Mouse (Mus musculus): ENCODE data around the gene Ddr2. TPM values are rescaled to one million over a fixed set of nuclear protein-coding genes. Genes with fewer than 3 reads are reported as not detected.

Ddr2 gene
- total and polyA plus RNA-seq, 3 experiments = 0.04 TPM; not detected in 2

GRCm38 (mm10) chr1:170065931-170066330 lies 44.6 kb downstream of the Ddr2 start:
- Histone ChIP-seq H3K79me2 (ENCODE audit: control insufficient read depth, insufficient read depth, low read length, poor library complexity) (no peaks in the 10 kb centered on the region), H3K4me3 (ENCODE audit: control insufficient read depth in 1 of 2, insufficient read depth in 1 of 2, low read depth in 2 of 2, low read length in 2 of 2) (no peak overlapping the region), H3K4me1 (ENCODE audit: control insufficient read depth in 1 of 2, insufficient read depth in 2 of 2, low read length in 2 of 2) (no peaks in the 10 kb centered on the region), H3K27me3 (ENCODE audit: control insufficient read depth in 1 of 2, insufficient read depth in 2 of 2, low read length in 2 of 2) (no peaks in the 10 kb centered on the region), H3K27ac (ENCODE audit: control insufficient read depth, low read depth, low read length) (no peak overlapping the region), H3K36me3 (ENCODE audit: control insufficient read depth in 1 of 2, insufficient read depth in 2 of 2, low read length in 2 of 2) (no peaks in the 10 kb centered on the region), H3K9ac (ENCODE audit: control insufficient read depth, low read depth, low read length, poor library complexity, severe bottlenecking) (no peak overlapping the region), H3K9me3 (replicated peaks; ENCODE audit: insufficient read depth, low read length) (no peaks in the 10 kb centered on the region)
- no peak for DNase-seq (ENCODE audit: low read depth, low spot score)
- TF ChIP-seq SIN3A (IDR thresholded peaks at IDR 0.05; ENCODE audit: low read length) (no peak), NRF1 (IDR thresholded peaks at IDR 0.05; ENCODE audit: insufficient read depth, low read depth, low read length, poor library complexity, severe bottlenecking) (no peak), ZC3H11A (IDR thresholded peaks at IDR 0.05; ENCODE audit: low read depth, low read length) (no peak), BHLHE40 (IDR thresholded peaks at IDR 0.05; ENCODE audit: borderline replicate concordance, low read depth, low read length) (no peak), ELF1 (IDR thresholded peaks at IDR 0.05; ENCODE audit: low read depth, low read length) (no peak), USF1 (IDR thresholded peaks at IDR 0.05; ENCODE audit: low read depth, low read length) (no peak), RAD21 (IDR thresholded peaks at IDR 0.05; ENCODE audit: low read depth, low read length) (no peak), TCF12 (IDR thresholded peaks at IDR 0.05; ENCODE audit: low read depth, low read length) (no peak), POLR2A (IDR thresholded peaks at IDR 0.05; ENCODE audit: control insufficient read depth in 1 of 2, insufficient read depth in 1 of 2, low read depth in 1 of 2, low read length in 2 of 2, poor library complexity in 1 of 2) (no peak), POLR2AphosphoS5 (IDR thresholded peaks at IDR 0.05; ENCODE audit: borderline replicate concordance, low read depth, low read length) (no peak)

GRCm38 (mm10) chr1:170065009-170065408 lies 45.6 kb downstream of the Ddr2 start:
- TF ChIP-seq RAD21 (IDR thresholded peaks at IDR 0.05; ENCODE audit: low read depth, low read length) (no peak), E2F4 (IDR thresholded peaks at IDR 0.05; ENCODE audit: borderline replicate concordance, low read depth, low read length) (no peak), RCOR1 (IDR thresholded peaks at IDR 0.05; ENCODE audit: low read depth, low read length) (no peak), USF1 (IDR thresholded peaks at IDR 0.05; ENCODE audit: low read depth, low read length) (no peak), SIN3A (IDR thresholded peaks at IDR 0.05; ENCODE audit: low read length) (no peak), NRF1 (IDR thresholded peaks at IDR 0.05; ENCODE audit: insufficient read depth, low read depth, low read length, poor library complexity, severe bottlenecking) (no peak), TCF12 (IDR thresholded peaks at IDR 0.05; ENCODE audit: low read depth, low read length) (no peak), ETS1 (IDR thresholded peaks at IDR 0.05; ENCODE audit: low read depth, low read length) (no peak), MAZ (IDR thresholded peaks at IDR 0.05; ENCODE audit: low read depth, low read length) (no peak), UBTF (IDR thresholded peaks at IDR 0.05; ENCODE audit: borderline replicate concordance, insufficient read depth, low read depth, low read length) (no peak), MYC (IDR thresholded peaks at IDR 0.05; ENCODE audit: low read depth, low read length) (no peak), GABPA (IDR thresholded peaks at IDR 0.05; ENCODE audit: low read depth, low read length) (no peak), ZC3H11A (IDR thresholded peaks at IDR 0.05; ENCODE audit: low read depth, low read length) (no peak), POLR2AphosphoS2 (IDR thresholded peaks at IDR 0.05; ENCODE audit: low read length) (no peak), MYB (IDR thresholded peaks at IDR 0.05; ENCODE audit: low read depth, low read length) (no peak), EP300 (IDR thresholded peaks at IDR 0.05; ENCODE audit: low read depth in 1 of 2, low read length in 2 of 2) (no peak), POLR2A (IDR thresholded peaks at IDR 0.05; ENCODE audit: control insufficient read depth in 1 of 2, insufficient read depth in 1 of 2, low read depth in 1 of 2, low read length in 2 of 2, poor library complexity in 1 of 2) (no peak), ELF1 (IDR thresholded peaks at IDR 0.05; ENCODE audit: low read depth, low read length) (no peak), POLR2AphosphoS5 (IDR thresholded peaks at IDR 0.05; ENCODE audit: borderline replicate concordance, low read depth, low read length) (no peak)

More at GRCm38 (mm10) chr1:170065009-170065408, 45.6 kb downstream of the Ddr2 start:
- Histone ChIP-seq H3K79me2 (ENCODE audit: control insufficient read depth, insufficient read depth, low read length, poor library complexity) (no peaks in the 10 kb centered on the region), H3K36me3 (ENCODE audit: control insufficient read depth in 1 of 2, insufficient read depth in 2 of 2, low read length in 2 of 2) (no peaks in the 10 kb centered on the region), H3K4me1 (ENCODE audit: control insufficient read depth in 1 of 2, insufficient read depth in 2 of 2, low read length in 2 of 2) (no peaks in the 10 kb centered on the region), H3K9ac (ENCODE audit: control insufficient read depth, low read depth, low read length, poor library complexity, severe bottlenecking) (no peak overlapping the region), H3K27ac (ENCODE audit: control insufficient read depth, low read depth, low read length) (no peak overlapping the region), H3K4me3 (ENCODE audit: control insufficient read depth in 1 of 2, insufficient read depth in 1 of 2, low read depth in 2 of 2, low read length in 2 of 2) (no peak overlapping the region), H3K9me3 (replicated peaks; ENCODE audit: insufficient read depth, low read length) (no peaks in the 10 kb centered on the region), H3K27me3 (ENCODE audit: control insufficient read depth in 1 of 2, insufficient read depth in 2 of 2, low read length in 2 of 2) (no peaks in the 10 kb centered on the region)
- no peak for DNase-seq (ENCODE audit: low read depth, low spot score)

All from MEL (cell line).